Mouse (Mus musculus) lung, embryonic 16.5 days (tissue): ENCODE results near the gene Xpnpep2. TPM values are rescaled to one million over a fixed set of nuclear protein-coding genes. Genes with fewer than 3 reads are reported as not detected.

Experiments used
- ATAC-seq: fragments of 200-750 bp; cut with Nextera tagmentation; 2 replicates; pipeline ENCODE4 v1.8.0; 2017; ENCODE audit warnings: low read depth, mild to moderate bottlenecking, moderate library complexity
- H3K27ac ChIP-seq: fragments of 300-500 bp; sonication (generic); 2 replicates; pipeline ENCODE4 v1.5.1; 2014; ENCODE audit warnings: mild to moderate bottlenecking, control low read depth, low read length
- H3K27me3 ChIP-seq: fragments of 300-500 bp; sonication (generic); 2 replicates; pipeline ENCODE4 v1.6.1; 2014; ENCODE audit warnings: low read depth, low read length, mixed read lengths; ENCODE audit not compliant: control insufficient read depth, insufficient read depth
- H3K36me3 ChIP-seq: fragments of 300-500 bp; sonication (generic); 2 replicates; pipeline ENCODE4 v1.6.1; 2014; ENCODE audit warnings: low read length; ENCODE audit not compliant: control insufficient read depth, insufficient read depth
- H3K4me1 ChIP-seq: fragments of 300-500 bp; sonication (generic); replicated peaks from 2 replicates; pipeline ENCODE4 v1.6.1; 2014; ENCODE audit warnings: low read length, mixed read lengths; ENCODE audit not compliant: control insufficient read depth, insufficient read depth
- H3K4me2 ChIP-seq: fragments of 300-500 bp; sonication (generic); 2 replicates; pipeline ENCODE4 v1.6.1; 2014; ENCODE audit warnings: low read depth, low read length, control low read depth
- H3K4me3 ChIP-seq: fragments of 300-500 bp; sonication (generic); 2 replicates; pipeline ENCODE4 v1.5.1; 2014; ENCODE audit warnings: mild to moderate bottlenecking, low read length, control low read depth
- H3K9ac ChIP-seq: fragments of 300-500 bp; sonication (generic); 2 replicates; pipeline ENCODE4 v1.6.1; 2014; ENCODE audit warnings: low read length, control low read depth
- H3K9me3 ChIP-seq: fragments of 300-500 bp; sonication (generic); 2 replicates; pipeline ENCODE4 v1.6.1; 2016; ENCODE audit warnings: low read length; ENCODE audit not compliant: control insufficient read depth
- WGBS: fragments of 180-500 bp; shearing (Covaris S2); extraction: QIAGEN DNeasy Blood & Tissue Kit; methylation state at CpG from one replicate; pipeline ENCODE4 v1.1.7; 2014; 5-methylcytosine and 5-hydroxymethylcytosine counted together
- polyA plus RNA-seq: library from polyadenylated mRNA; unstranded; fragments of >200 nt; fragmentation: Nextera tagmentation; extraction: Ambion mirVana; gene quantifications from 2 replicates; pipeline ENCODE4 v1.2.1, GENCODE M21; 2015

Gene Xpnpep2
- polyA plus RNA-seq, 1 experiment from 2014 or later = 1.5 TPM

DNA sequence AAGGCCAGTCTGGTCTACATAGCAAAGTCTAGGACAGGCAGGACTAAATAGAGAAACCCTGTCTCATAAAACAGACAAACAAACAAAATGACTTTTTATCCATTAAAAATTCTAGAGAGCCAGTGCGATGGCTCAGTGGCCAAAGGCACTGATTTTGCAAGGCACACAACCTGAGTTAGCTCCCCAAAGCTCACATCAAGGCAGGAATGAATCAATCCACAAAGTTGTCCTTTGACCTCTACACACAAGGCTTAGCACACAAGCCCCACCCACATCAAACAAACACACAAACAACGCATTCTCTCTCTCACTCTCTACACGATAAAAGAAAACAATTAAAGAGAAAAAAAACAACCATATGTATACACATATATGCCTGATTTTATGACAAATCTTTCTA is 76.2 kb downstream of the Xpnpep2 start:
- H3K4me2 ChIP-seq = no peak overlapping the region
- no peak overlapping the region for H3K9ac ChIP-seq
- 58% methylated on average over 3 of the region's 3 CpGs for WGBS
- no peaks in the 10 kb centered on the region for H3K27me3 ChIP-seq
- no peak overlapping the region for H3K4me3 ChIP-seq
- no peaks in the 10 kb centered on the region for H3K4me1 ChIP-seq
- no peak overlapping the region for H3K27ac ChIP-seq
- no peaks in the 10 kb centered on the region for H3K9me3 ChIP-seq
- no peak for ATAC-seq
- H3K36me3 ChIP-seq = peaks cover 5% of the 10 kb centered on the region; the same call in 1 of the 2 replicates

Other genes with a start within 250 kb of the Xpnpep2 start
- gene Smarca1, start 215.8 kb upstream of the Xpnpep2 start, polyA plus RNA-seq = 28.9 and 32.9 TPM in 2 replicates
- 17.9 and 19.8 TPM in 2 replicates for gene Ocrl, start 196.3 kb upstream of the Xpnpep2 start, polyA plus RNA-seq
- gene Apln, start 73.9 kb upstream of the Xpnpep2 start, polyA plus RNA-seq = 9.8 and 12.4 TPM in 2 replicates
- gene Sash3, start 37.7 kb downstream of the Xpnpep2 start, polyA plus RNA-seq = 4.1 and 6.7 TPM in 2 replicates
- 2.9 and 4.2 TPM in 2 replicates for gene Zdhhc9, start 100.2 kb downstream of the Xpnpep2 start, polyA plus RNA-seq
- 14.0 and 15.3 TPM in 2 replicates for gene Utp14a, start 148.1 kb downstream of the Xpnpep2 start, polyA plus RNA-seq
- gene Bcorl1, start 232.6 kb downstream of the Xpnpep2 start, polyA plus RNA-seq = 4.5 and 5.2 TPM in 2 replicates